Mouse (Mus musculus): Measurements from ENCODE around the gene Tom1l2. TPM values are rescaled to one million over a fixed set of nuclear protein-coding genes. Genes with fewer than 3 reads are reported as not detected.

Gene Tom1l2
- polyA plus RNA-seq, 1 experiment, result 180 TPM

- 57% methylated on average over 13 of the region's 13 CpGs for WGBS
- Histone ChIP-seq H3K4me3 (replicated peaks; ENCODE audit: insufficient read depth, low read depth, low read length) (no peak overlapping the region), H3K27me3 (ENCODE audit: control insufficient read depth, insufficient read depth, low read length) (no peaks in the 10 kb centered on the region), H3K27ac (ENCODE audit: insufficient read depth, low read length) (no peak overlapping the region), H3K4me1 (ENCODE audit: control insufficient read depth, insufficient read depth, low read length) (peaks cover 15% of the 10 kb centered on the region)
- no peak for TF ChIP-seq POLR2A (IDR thresholded peaks at IDR 0.05; ENCODE audit: borderline replicate concordance, insufficient read depth, low read length)
- no peak for TF ChIP-seq CTCF (IDR thresholded peaks at IDR 0.05; ENCODE audit: borderline replicate concordance, insufficient read depth, low read depth, low read length)
- peak; percentile 39 to 42 for DNase-seq
Observed at GRCm38 (mm10) chr11:60248596-60249404, 103.9 kb downstream of the Tom1l2 start.

DNA sequence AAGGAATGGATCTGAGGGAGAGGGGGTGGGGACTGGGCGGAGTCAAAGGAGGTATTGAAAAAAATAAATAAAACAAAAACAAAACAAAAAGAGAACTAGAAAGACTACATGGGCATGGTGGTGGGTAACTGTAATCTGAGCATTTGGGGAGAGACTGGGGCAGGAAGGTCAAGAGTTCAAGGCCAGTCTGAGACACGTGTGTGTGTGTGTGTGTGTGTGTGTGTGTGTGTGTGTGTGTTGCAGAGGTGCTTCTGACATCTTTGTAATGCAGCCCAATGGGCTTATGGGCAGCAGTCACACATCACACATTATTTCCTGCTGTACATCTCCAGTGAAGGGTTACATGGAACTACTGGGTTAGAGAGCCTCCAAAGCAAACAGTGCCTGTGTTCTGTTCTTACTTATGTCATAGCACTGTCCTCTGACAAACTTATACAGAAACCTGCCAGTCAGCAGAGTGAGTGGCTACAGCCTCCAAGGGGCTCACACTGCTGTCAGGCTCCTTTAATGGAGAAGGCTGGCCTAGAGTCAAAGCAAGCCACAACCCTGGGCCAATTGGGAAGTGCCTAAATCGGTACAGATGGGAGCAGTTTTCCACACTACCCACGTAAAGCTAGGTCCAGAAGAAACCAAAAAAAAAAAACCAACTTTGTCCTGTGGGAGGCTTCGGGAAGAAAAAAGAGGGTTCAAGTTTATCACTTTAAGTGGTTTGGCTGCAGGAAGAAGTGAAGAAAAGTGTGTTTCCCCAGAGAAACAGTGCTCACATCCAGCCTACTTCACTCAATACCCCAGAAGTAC, 104.8 kb downstream of the Tom1l2 start:
- WGBS, result 48% methylated on average over 5 of the region's 5 CpGs
- Histone ChIP-seq H3K27me3 (ENCODE audit: control insufficient read depth, insufficient read depth, low read length) (no peaks in the 10 kb centered on the region), H3K4me1 (ENCODE audit: control insufficient read depth, insufficient read depth, low read length) (peaks cover 15% of the 10 kb centered on the region), H3K4me3 (replicated peaks; ENCODE audit: insufficient read depth, low read depth, low read length) (no peak overlapping the region), H3K27ac (ENCODE audit: insufficient read depth, low read length) (no peak overlapping the region)
- no peak for TF ChIP-seq POLR2A (IDR thresholded peaks at IDR 0.05; ENCODE audit: borderline replicate concordance, insufficient read depth, low read length)
- no peak for TF ChIP-seq CTCF (IDR thresholded peaks at IDR 0.05; ENCODE audit: borderline replicate concordance, insufficient read depth, low read depth, low read length)
- peak; percentile 71 to 85 for DNase-seq

DNA sequence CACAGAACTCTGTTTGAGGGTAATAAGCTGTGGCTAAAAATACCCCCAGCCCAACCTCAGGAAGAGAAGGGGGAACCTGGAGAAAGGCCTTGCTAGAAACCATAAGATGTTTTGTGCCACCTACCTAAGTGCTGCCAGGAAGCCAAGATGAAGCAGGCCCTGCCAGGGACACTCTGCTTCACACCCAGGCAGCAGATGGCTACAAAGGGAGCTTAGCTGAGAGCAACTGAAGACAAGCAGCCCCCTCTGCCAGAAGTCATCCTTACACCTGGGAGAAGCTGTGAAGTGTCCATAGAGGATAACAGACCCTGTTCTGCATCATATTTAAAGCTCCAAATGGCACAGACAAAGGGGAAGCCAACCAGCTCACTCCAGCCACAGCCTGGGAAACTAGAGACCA, 106.6 kb downstream of the Tom1l2 start:
- peaks cover 15% of the 10 kb centered on the region for H3K4me1 ChIP-seq (ENCODE audit: control insufficient read depth, insufficient read depth, low read length)
- TF ChIP-seq CTCF (IDR thresholded peaks at IDR 0.05; ENCODE audit: borderline replicate concordance, insufficient read depth, low read depth, low read length) (no peak), POLR2A (IDR thresholded peaks at IDR 0.05; ENCODE audit: borderline replicate concordance, insufficient read depth, low read length) (no peak)
- no peaks in the 10 kb centered on the region for H3K27me3 ChIP-seq (ENCODE audit: control insufficient read depth, insufficient read depth, low read length)
- peak in 1 of 2 experiments; percentile 57 for DNase-seq
- no peak overlapping the region for H3K4me3 ChIP-seq (replicated peaks; ENCODE audit: insufficient read depth, low read depth, low read length)
- H3K27ac ChIP-seq (ENCODE audit: insufficient read depth, low read length), result no peak overlapping the region

DNA sequence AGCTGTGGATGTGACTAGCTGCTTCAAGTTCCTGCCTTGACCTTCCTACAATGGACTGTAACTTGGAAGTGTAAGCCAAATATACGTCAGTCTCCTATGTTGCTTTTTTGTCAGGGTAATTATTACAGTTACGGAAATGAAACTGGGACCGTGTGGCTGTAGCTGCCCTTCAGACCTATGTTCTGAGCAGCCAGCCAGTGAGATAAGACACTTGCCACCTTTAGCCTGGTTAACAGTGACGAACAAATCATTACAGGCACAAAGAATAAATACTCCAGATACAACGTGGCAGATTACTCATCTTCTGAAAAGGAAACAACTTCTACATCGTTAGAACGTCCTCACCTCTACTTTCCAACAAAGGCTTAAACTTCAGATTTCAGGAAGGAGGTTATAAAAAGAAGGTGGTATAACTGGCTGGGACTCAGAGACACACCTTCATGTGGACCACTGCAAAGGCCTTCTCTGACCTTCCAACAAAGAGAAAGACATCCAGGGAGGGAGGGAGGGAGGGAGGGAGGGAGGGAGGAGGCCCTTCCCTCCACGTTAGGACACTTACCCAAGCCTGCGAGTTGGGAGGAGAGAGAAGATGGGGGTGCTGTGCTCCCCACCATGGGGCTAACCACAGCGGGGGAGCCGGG, 108.1 kb downstream of the Tom1l2 start:
- peaks cover 15% of the 10 kb centered on the region for H3K4me1 ChIP-seq (ENCODE audit: control insufficient read depth, insufficient read depth, low read length)
- 71% methylated on average over 11 of the region's 11 CpGs for WGBS
- H3K27me3 ChIP-seq (ENCODE audit: control insufficient read depth, insufficient read depth, low read length), result no peaks in the 10 kb centered on the region
- H3K27ac ChIP-seq (ENCODE audit: insufficient read depth, low read length), result no peak overlapping the region
- H3K4me3 ChIP-seq (replicated peaks; ENCODE audit: insufficient read depth, low read depth, low read length), result no peak overlapping the region
- TF ChIP-seq CTCF (IDR thresholded peaks at IDR 0.05; ENCODE audit: borderline replicate concordance, insufficient read depth, low read depth, low read length), result no peak
- TF ChIP-seq POLR2A (IDR thresholded peaks at IDR 0.05; ENCODE audit: borderline replicate concordance, insufficient read depth, low read length), result no peak
- DNase-seq, result no peak

GRCm38 (mm10) chr11:60240509-60240908, 112.2 kb downstream of the Tom1l2 start:
- Histone ChIP-seq H3K27me3 (ENCODE audit: control insufficient read depth, insufficient read depth, low read length) (no peaks in the 10 kb centered on the region), H3K4me1 (ENCODE audit: control insufficient read depth, insufficient read depth, low read length) (no peaks in the 10 kb centered on the region; the same call in 1 of the 2 replicates), H3K4me3 (replicated peaks; ENCODE audit: insufficient read depth, low read depth, low read length) (no peak overlapping the region), H3K27ac (ENCODE audit: insufficient read depth, low read length) (no peak overlapping the region)
- no peak for DNase-seq
- TF ChIP-seq CTCF (IDR thresholded peaks at IDR 0.05; ENCODE audit: borderline replicate concordance, insufficient read depth, low read depth, low read length), result no peak
- TF ChIP-seq POLR2A (IDR thresholded peaks at IDR 0.05; ENCODE audit: borderline replicate concordance, insufficient read depth, low read length), result no peak
- 65% methylated on average over 4 of the region's 4 CpGs for WGBS

DNA sequence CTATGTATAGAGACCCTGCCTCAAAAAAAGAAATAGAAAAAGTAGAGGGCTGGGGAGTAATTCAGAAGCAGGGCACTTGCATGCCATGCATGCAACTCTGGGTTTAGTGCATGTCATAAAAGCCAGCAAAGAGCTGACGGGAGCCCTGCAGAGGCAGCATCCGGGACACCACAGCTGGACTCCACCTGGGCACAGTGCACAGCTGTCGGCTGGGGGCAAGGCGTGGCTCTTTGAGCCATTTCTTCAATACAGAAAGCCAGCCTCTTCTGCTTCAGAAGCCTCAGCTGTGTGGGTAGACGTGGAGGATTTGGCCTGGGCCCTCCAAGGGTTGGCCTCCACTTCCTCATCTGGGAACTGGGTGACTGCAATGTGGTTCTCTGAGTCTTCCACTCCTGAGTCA, 117.4 kb downstream of the Tom1l2 start:
- TF ChIP-seq POLR2A (IDR thresholded peaks at IDR 0.05; ENCODE audit: borderline replicate concordance, insufficient read depth, low read length) (no peak), CTCF (IDR thresholded peaks at IDR 0.05; ENCODE audit: borderline replicate concordance, insufficient read depth, low read depth, low read length) (no peak)
- DNase-seq, result no peak
- WGBS, result 90% methylated on average over 5 of the region's 5 CpGs
- Histone ChIP-seq H3K4me3 (replicated peaks; ENCODE audit: insufficient read depth, low read depth, low read length) (no peak overlapping the region), H3K27ac (ENCODE audit: insufficient read depth, low read length) (no peak overlapping the region), H3K4me1 (ENCODE audit: control insufficient read depth, insufficient read depth, low read length) (peaks cover 25% of the 10 kb centered on the region), H3K27me3 (ENCODE audit: control insufficient read depth, insufficient read depth, low read length) (no peaks in the 10 kb centered on the region)

DNA sequence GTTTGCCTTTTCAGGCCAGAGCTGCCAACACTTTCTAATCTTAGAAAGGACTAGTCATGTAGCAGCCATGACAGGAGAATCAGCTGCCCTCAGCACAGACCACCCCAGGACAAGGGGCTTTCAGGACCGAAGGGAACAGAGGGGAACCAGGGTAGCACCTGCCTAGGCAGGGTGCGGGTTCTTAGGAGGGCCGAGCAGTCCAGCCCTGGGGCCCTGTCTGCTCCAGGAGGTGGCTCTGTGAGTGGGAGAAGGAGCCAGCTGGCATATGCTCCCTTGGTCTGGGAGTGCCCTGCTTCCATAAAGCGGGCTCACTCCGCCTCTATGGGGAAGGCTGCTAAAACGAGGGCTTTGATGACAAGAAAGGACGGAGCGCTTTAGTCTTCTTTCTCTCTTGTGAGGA, 119.5 kb downstream of the Tom1l2 start:
- no peaks in the 10 kb centered on the region for H3K27me3 ChIP-seq (ENCODE audit: control insufficient read depth, insufficient read depth, low read length)
- WGBS, result 14% methylated on average over 8 of the region's 8 CpGs
- no peak overlapping the region for H3K4me3 ChIP-seq (replicated peaks; ENCODE audit: insufficient read depth, low read depth, low read length)
- H3K27ac ChIP-seq (ENCODE audit: insufficient read depth, low read length), result no peak overlapping the region
- peaks cover 25% of the 10 kb centered on the region for H3K4me1 ChIP-seq (ENCODE audit: control insufficient read depth, insufficient read depth, low read length)
- TF ChIP-seq POLR2A (IDR thresholded peaks at IDR 0.05; ENCODE audit: borderline replicate concordance, insufficient read depth, low read length) (no peak), CTCF (IDR thresholded peaks at IDR 0.05; ENCODE audit: borderline replicate concordance, insufficient read depth, low read depth, low read length) (no peak)
- peak; percentile 78 to 84 for DNase-seq
